Mouse (Mus musculus) heart, postnatal 0 days (tissue): ENCODE results near the gene Arhgap24.

Source experiments
- CTCF ChIP-seq: IDR thresholded peaks from 2 replicates; pipeline ENCODE4 v1.5.1; 2016; ENCODE audit warnings: antibody characterized with exemption, control low read depth, low read depth
- EP300 ChIP-seq: IDR thresholded peaks from 2 replicates; pipeline ENCODE4 v1.6.1; 2016; ENCODE audit warnings: antibody characterized with exemption, low read depth

GRCm38 (mm10) chr5:102767058-102767444, 285.9 kb downstream of the Arhgap24 start:
- TF ChIP-seq EP300: no peak
- no peak for TF ChIP-seq CTCF
